Mouse (Mus musculus) erythroblast, adult 5-6 weeks (primary cell): ENCODE measurements around the gene Tlx2. TPM values are rescaled to one million over a fixed set of nuclear protein-coding genes. Genes with fewer than 3 reads are reported as not detected.

Source experiments
- ATAC-seq: replicated peaks from 2 replicates; pipeline ENCODE4 v1.8.0; 2016; ENCODE audit warnings: moderate number of reproducible peaks, mild to moderate bottlenecking, moderate TSS enrichment, inconsistent platforms; ENCODE audit not compliant: poor library complexity, low FRiP score, severe bottlenecking
- total RNA-seq, 2 experiments: library from RNA; stranded (forward) in 1 of 2; stranded (reverse) in 1 of 2; fragments of 150-400 nt in 1 of 2; fragments of 200-764, 138-1000 nt in 1 of 2; gene quantifications; 2 replicates each; pipeline versions ENCODE4 v1.2.3 to v1.2.4; 2015 to 2017; ENCODE audit warnings: low replicate concordance in 2 of 2

Gene Tlx2
- total RNA-seq, 2 experiments from 2014 or later, result not detected

- ATAC-seq, result no peak
Measured at GRCm38 (mm10) chr6:83095968-83096367, 25.9 kb upstream of the Tlx2 start.

- ATAC-seq, result no peak
Measured at GRCm38 (mm10) chr6:83092416-83093127, 22.5 kb upstream of the Tlx2 start.

- no peak for ATAC-seq
Measured at GRCm38 (mm10) chr6:83087926-83088260, 17.8 kb upstream of the Tlx2 start.

GRCm38 (mm10) chr6:83087205-83087925 is 17.3 kb upstream of the Tlx2 start:
- no peak for ATAC-seq

GRCm38 (mm10) chr6:83086121-83087035 is 16.3 kb upstream of the Tlx2 start, which contains the start of gene Lbx2:
Gene Lbx2, plus strand, starts transcription at chr6:83086367.
- no peak for ATAC-seq

- ATAC-seq, result no peak
Measured at GRCm38 (mm10) chr6:83084477-83084876, 14.4 kb upstream of the Tlx2 start.

- ATAC-seq, result no peak
Measured at GRCm38 (mm10) chr6:83083497-83083896, 13.4 kb upstream of the Tlx2 start.

- no peak for ATAC-seq
Measured at GRCm38 (mm10) chr6:83080210-83080609, 10.1 kb upstream of the Tlx2 start.

- ATAC-seq, result peak; percentile 93
Measured at GRCm38 (mm10) chr6:83078324-83078858, 8.3 kb upstream of the Tlx2 start.

GRCm38 (mm10) chr6:83077630-83078323 is 7.7 kb upstream of the Tlx2 start, which contains the start of gene Pcgf1:
Gene Pcgf1, plus strand, starts transcription at chr6:83077869.
- peak; percentile 44 for ATAC-seq

GRCm38 (mm10) chr6:83074979-83075378 is 4.9 kb upstream of the Tlx2 start:
- ATAC-seq, result no peak

- ATAC-seq, result no peak
Measured at GRCm38 (mm10) chr6:83071220-83071619, 1.1 kb upstream of the Tlx2 start.

GRCm38 (mm10) chr6:83070311-83071219 is 472 bp upstream of the Tlx2 start:
- ATAC-seq, result no peak

GRCm38 (mm10) chr6:83069488-83070246 is 426 bp downstream of the Tlx2 start:
- no peak for ATAC-seq

- no peak for ATAC-seq
Measured at GRCm38 (mm10) chr6:83068706-83069487, 1.2 kb downstream of the Tlx2 start.

GRCm38 (mm10) chr6:83068221-83068620 is 1.9 kb downstream of the Tlx2 start:
- ATAC-seq, result no peak

- ATAC-seq, result no peak
Measured at GRCm38 (mm10) chr6:83066441-83066840, 3.7 kb downstream of the Tlx2 start.
